Mouse (Mus musculus): Measurements from ENCODE around the gene Arhgap23.

GRCm38 (mm10) chr11:97424802-97425201, 9.5 kb downstream of the Arhgap23 start:
- TF ChIP-seq CTCF (IDR thresholded peaks at IDR 0.05) = no peak
- no peak for TF ChIP-seq EP300 (IDR thresholded peaks at IDR 0.05)
